Mouse (Mus musculus) left cerebral cortex, adult 9 months (tissue): ENCODE measurements around the gene Gbp3.
"Not testable (repeated sequence)": the region's sequence is repeated elsewhere in the genome, so short reads cannot be mapped to it uniquely, and the experiment has no call there.

Experiments used
- DNase-seq, 2 experiments: peaks; one replicate each; pipeline ENCODE4 v3.0.0; 2022; ENCODE audit warnings: low spot score in 2 of 2

Gbp3 gene

GRCm38 (mm10) chr3:142559632-142560228, at the start of gene Gbp3:
Gene Gbp3, plus strand, starts transcription at chr3:142560026.
- no peak for DNase-seq

- no peak for DNase-seq
Measured at GRCm38 (mm10) chr3:142528116-142528515, 31.7 kb upstream of the Gbp3 start.

- no peak for DNase-seq
Measured at GRCm38 (mm10) chr3:142529597-142529996, 30.2 kb upstream of the Gbp3 start.

GRCm38 (mm10) chr3:142530087-142530953, 29.5 kb upstream of the Gbp3 start, which contains the start of gene Gbp7:
Gene Gbp7, plus strand, starts transcription at chr3:142530342.
- DNase-seq: peak in 1 of 2 experiments; percentile 42

- no peak for DNase-seq
Measured at GRCm38 (mm10) chr3:142531595-142531994, 28.2 kb upstream of the Gbp3 start.

GRCm38 (mm10) chr3:142533185-142533584, 26.6 kb upstream of the Gbp3 start:
- DNase-seq: no peak

- no peak for DNase-seq
Measured at GRCm38 (mm10) chr3:142535667-142536066, 24.2 kb upstream of the Gbp3 start.

- DNase-seq: no peak
Measured at GRCm38 (mm10) chr3:142541391-142541790, 18.4 kb upstream of the Gbp3 start.

- not testable (repeated sequence) for DNase-seq
Measured at GRCm38 (mm10) chr3:142542776-142543175, 17.1 kb upstream of the Gbp3 start.

GRCm38 (mm10) chr3:142546690-142547089, 13.1 kb upstream of the Gbp3 start:
- DNase-seq: no peak

- no peak for DNase-seq
Measured at GRCm38 (mm10) chr3:142550052-142550676, 9.7 kb upstream of the Gbp3 start.

GRCm38 (mm10) chr3:142554601-142555000, 5.2 kb upstream of the Gbp3 start:
- DNase-seq: no peak

- DNase-seq: no peak
Measured at GRCm38 (mm10) chr3:142555623-142556022, 4.2 kb upstream of the Gbp3 start.

- DNase-seq: peak in 1 of 2 experiments; percentile 81
Measured at GRCm38 (mm10) chr3:142560296-142560948, 596 bp downstream of the Gbp3 start.

- DNase-seq: no peak
Measured at GRCm38 (mm10) chr3:142561045-142561646, 1.3 kb downstream of the Gbp3 start.

GRCm38 (mm10) chr3:142561666-142562065, 1.8 kb downstream of the Gbp3 start:
- DNase-seq: no peak

- not testable (repeated sequence) for DNase-seq
Measured at GRCm38 (mm10) chr3:142567490-142567889, 7.7 kb downstream of the Gbp3 start.

- no peak for DNase-seq
Measured at GRCm38 (mm10) chr3:142570738-142571137, 10.9 kb downstream of the Gbp3 start.

GRCm38 (mm10) chr3:142577108-142577507, 17.3 kb downstream of the Gbp3 start:
- DNase-seq: no peak

- no peak for DNase-seq
Measured at GRCm38 (mm10) chr3:142578342-142578741, 18.5 kb downstream of the Gbp3 start.

- no peak for DNase-seq
Measured at GRCm38 (mm10) chr3:142583067-142583466, 23.2 kb downstream of the Gbp3 start.

GRCm38 (mm10) chr3:142587386-142587785, 27.6 kb downstream of the Gbp3 start:
- DNase-seq: no peak
